Mouse (Mus musculus): ENCODE measurements around the gene Otop3. TPM values are rescaled to one million over a fixed set of nuclear protein-coding genes. Genes with fewer than 3 reads are reported as not detected.

Otop3 gene
- polyA plus RNA-seq, 1 experiment = 0.12 TPM

- Histone ChIP-seq H3K4me3 (ENCODE audit: control insufficient read depth, insufficient read depth, low read length) (no peak overlapping the region), H3K27me3 (ENCODE audit: control insufficient read depth, insufficient read depth, low read length) (no peaks in the 10 kb centered on the region), H3K4me1 (replicated peaks; ENCODE audit: control insufficient read depth, insufficient read depth, low read length) (peaks cover 10% of the 10 kb centered on the region; the same call in 1 of the 2 replicates), H3K36me3 (ENCODE audit: control insufficient read depth, insufficient read depth, low read length) (no peaks in the 10 kb centered on the region), H3K27ac (ENCODE audit: control insufficient read depth, insufficient read depth, low read length) (no peak overlapping the region)
- WGBS = 100% methylated on average over 1 of the region's 1 CpGs
- no peak for DNase-seq
- TF ChIP-seq POLR2A (IDR thresholded peaks at IDR 0.05; ENCODE audit: control insufficient read depth, extremely low read depth, insufficient read depth, low read length, poor library complexity) (no peak), CTCF (IDR thresholded peaks at IDR 0.05; ENCODE audit: borderline replicate concordance, control insufficient read depth, extremely low read depth, insufficient read depth, low read length, poor library complexity) (no peak)
Observed at GRCm38 (mm10) chr11:115290314-115290713, 44.2 kb upstream of the Otop3 start.

GRCm38 (mm10) chr11:115290919-115291318, 43.6 kb upstream of the Otop3 start:
- no peak overlapping the region for H3K27ac ChIP-seq (ENCODE audit: control insufficient read depth, insufficient read depth, low read length)
- H3K27me3 ChIP-seq (ENCODE audit: control insufficient read depth, insufficient read depth, low read length) = no peaks in the 10 kb centered on the region
- no peaks in the 10 kb centered on the region for H3K36me3 ChIP-seq (ENCODE audit: control insufficient read depth, insufficient read depth, low read length)
- WGBS = 96% methylated on average over 6 of the region's 6 CpGs
- H3K4me1 ChIP-seq (replicated peaks; ENCODE audit: control insufficient read depth, insufficient read depth, low read length) = peaks cover 4% of the 10 kb centered on the region; the same call in 1 of the 2 replicates
- TF ChIP-seq POLR2A (IDR thresholded peaks at IDR 0.05; ENCODE audit: control insufficient read depth, extremely low read depth, insufficient read depth, low read length, poor library complexity) = no peak
- no peak for TF ChIP-seq CTCF (IDR thresholded peaks at IDR 0.05; ENCODE audit: borderline replicate concordance, control insufficient read depth, extremely low read depth, insufficient read depth, low read length, poor library complexity)
- no peak overlapping the region for H3K4me3 ChIP-seq (ENCODE audit: control insufficient read depth, insufficient read depth, low read length)
- DNase-seq = no peak

GRCm38 (mm10) chr11:115291503-115291902, 43.0 kb upstream of the Otop3 start:
- H3K4me3 ChIP-seq (ENCODE audit: control insufficient read depth, insufficient read depth, low read length) = no peak overlapping the region
- H3K36me3 ChIP-seq (ENCODE audit: control insufficient read depth, insufficient read depth, low read length) = no peaks in the 10 kb centered on the region
- 93% methylated on average over 10 of the region's 10 CpGs for WGBS
- H3K27ac ChIP-seq (ENCODE audit: control insufficient read depth, insufficient read depth, low read length) = no peak overlapping the region
- H3K4me1 ChIP-seq (replicated peaks; ENCODE audit: control insufficient read depth, insufficient read depth, low read length) = peaks cover under 1% of the 10 kb centered on the region; the same call in 1 of the 2 replicates
- no peak for DNase-seq
- TF ChIP-seq POLR2A (IDR thresholded peaks at IDR 0.05; ENCODE audit: control insufficient read depth, extremely low read depth, insufficient read depth, low read length, poor library complexity) (no peak), CTCF (IDR thresholded peaks at IDR 0.05; ENCODE audit: borderline replicate concordance, control insufficient read depth, extremely low read depth, insufficient read depth, low read length, poor library complexity) (no peak)
- H3K27me3 ChIP-seq (ENCODE audit: control insufficient read depth, insufficient read depth, low read length) = no peaks in the 10 kb centered on the region

GRCm38 (mm10) chr11:115292631-115293375, 41.7 kb upstream of the Otop3 start:
- 91% methylated on average over 14 of the region's 14 CpGs for whole genome bisulfite sequencing
- Histone ChIP-seq H3K27ac (ENCODE audit: control insufficient read depth, insufficient read depth, low read length) (no peak overlapping the region), H3K27me3 (ENCODE audit: control insufficient read depth, insufficient read depth, low read length) (no peaks in the 10 kb centered on the region), H3K36me3 (ENCODE audit: control insufficient read depth, insufficient read depth, low read length) (no peaks in the 10 kb centered on the region), H3K4me3 (ENCODE audit: control insufficient read depth, insufficient read depth, low read length) (no peak overlapping the region), H3K4me1 (replicated peaks; ENCODE audit: control insufficient read depth, insufficient read depth, low read length) (peaks cover 10% of the 10 kb centered on the region)
- no peak for TF ChIP-seq POLR2A (IDR thresholded peaks at IDR 0.05; ENCODE audit: control insufficient read depth, extremely low read depth, insufficient read depth, low read length, poor library complexity)
- TF ChIP-seq CTCF (IDR thresholded peaks at IDR 0.05; ENCODE audit: borderline replicate concordance, control insufficient read depth, extremely low read depth, insufficient read depth, low read length, poor library complexity) = no peak
- no peak for DNase-seq

- H3K36me3 ChIP-seq (ENCODE audit: control insufficient read depth, insufficient read depth, low read length) = no peaks in the 10 kb centered on the region
- H3K4me1 ChIP-seq (replicated peaks; ENCODE audit: control insufficient read depth, insufficient read depth, low read length) = peaks cover 10% of the 10 kb centered on the region
- no peak overlapping the region for H3K27ac ChIP-seq (ENCODE audit: control insufficient read depth, insufficient read depth, low read length)
- TF ChIP-seq POLR2A (IDR thresholded peaks at IDR 0.05; ENCODE audit: control insufficient read depth, extremely low read depth, insufficient read depth, low read length, poor library complexity) (no peak), CTCF (IDR thresholded peaks at IDR 0.05; ENCODE audit: borderline replicate concordance, control insufficient read depth, extremely low read depth, insufficient read depth, low read length, poor library complexity) (no peak)
- H3K27me3 ChIP-seq (ENCODE audit: control insufficient read depth, insufficient read depth, low read length) = no peaks in the 10 kb centered on the region
- no peak for DNase-seq
- H3K4me3 ChIP-seq (ENCODE audit: control insufficient read depth, insufficient read depth, low read length) = no peak overlapping the region
- WGBS = 98% methylated on average over 11 of the region's 11 CpGs
Observed at GRCm38 (mm10) chr11:115295939-115296338, 38.6 kb upstream of the Otop3 start.

- Histone ChIP-seq H3K36me3 (ENCODE audit: control insufficient read depth, insufficient read depth, low read length) (no peaks in the 10 kb centered on the region), H3K4me3 (ENCODE audit: control insufficient read depth, insufficient read depth, low read length) (peak overlapping the region; percentile 23), H3K4me1 (replicated peaks; ENCODE audit: control insufficient read depth, insufficient read depth, low read length) (peaks cover 10% of the 10 kb centered on the region), H3K27me3 (ENCODE audit: control insufficient read depth, insufficient read depth, low read length) (no peaks in the 10 kb centered on the region), H3K27ac (ENCODE audit: control insufficient read depth, insufficient read depth, low read length) (no peak overlapping the region)
- WGBS = 66% methylated on average over 21 of the region's 21 CpGs
- DNase-seq = no peak
- TF ChIP-seq POLR2A (IDR thresholded peaks at IDR 0.05; ENCODE audit: control insufficient read depth, extremely low read depth, insufficient read depth, low read length, poor library complexity) (no peak), CTCF (IDR thresholded peaks at IDR 0.05; ENCODE audit: borderline replicate concordance, control insufficient read depth, extremely low read depth, insufficient read depth, low read length, poor library complexity) (no peak)
Observed at GRCm38 (mm10) chr11:115296471-115297210, 37.9 kb upstream of the Otop3 start.
